Mouse (Mus musculus): ENCODE results near the gene Ddx58. TPM values are rescaled to one million over a fixed set of nuclear protein-coding genes. Genes with fewer than 3 reads are reported as not detected.

Gene Ddx58
- total RNA-seq, 4 experiments from 2014 or later, result 3.7 to 8.2 (median 6.8) TPM

- DNase-seq (ENCODE audit: low spot score in 2 of 2), result peak; percentile 29 to 68
Measured at GRCm38 (mm10) chr4:40182651-40183320, 56.8 kb downstream of the Ddx58 start.

DNA sequence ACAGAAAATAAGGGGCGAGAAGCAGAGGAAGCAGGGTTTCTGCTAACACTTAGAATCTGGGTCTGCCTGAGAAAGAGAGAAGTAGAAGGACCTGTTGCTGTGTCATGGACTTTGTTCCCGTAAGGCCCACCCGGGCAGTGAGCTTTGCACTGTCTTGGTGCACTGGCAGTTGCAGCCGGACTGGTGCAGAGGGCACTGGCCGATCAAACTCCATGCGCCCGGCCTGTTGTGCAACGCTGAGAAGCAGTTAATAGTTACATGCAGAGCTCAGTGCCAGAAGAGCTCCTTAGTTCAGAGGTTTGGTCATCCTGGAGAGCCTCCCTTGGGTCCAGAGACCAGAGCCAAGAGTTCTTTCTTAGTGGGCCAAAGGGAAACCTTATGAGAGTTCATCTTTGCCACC lies 57.9 kb downstream of the Ddx58 start:
- DNase-seq (ENCODE audit: low spot score in 2 of 2), result no peak

DNA sequence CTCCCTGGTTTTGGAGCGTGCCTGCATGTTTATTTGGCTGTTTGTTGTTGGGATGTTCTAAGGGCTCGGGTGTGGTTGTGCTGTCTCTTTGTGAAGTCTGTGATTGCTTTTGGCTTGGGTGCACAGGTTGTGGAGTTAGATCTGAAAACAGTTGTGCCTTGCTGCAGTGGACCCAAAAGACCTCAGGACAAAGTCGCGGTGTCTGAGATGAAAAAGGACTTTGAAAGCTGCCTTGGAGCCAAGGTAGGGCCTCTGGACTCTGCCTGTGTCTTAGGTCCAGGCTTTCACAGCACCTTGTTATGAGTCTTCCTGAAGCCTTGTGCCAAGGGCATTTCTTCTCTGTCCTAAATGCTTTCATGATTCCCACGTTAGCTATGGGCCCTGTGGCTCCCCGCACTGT lies 59.6 kb downstream of the Ddx58 start:
- DNase-seq (ENCODE audit: low spot score in 2 of 2), result no peak

GRCm38 (mm10) chr4:40178584-40178983 lies 61.0 kb downstream of the Ddx58 start:
- DNase-seq (ENCODE audit: low spot score in 2 of 2), result no peak

DNA sequence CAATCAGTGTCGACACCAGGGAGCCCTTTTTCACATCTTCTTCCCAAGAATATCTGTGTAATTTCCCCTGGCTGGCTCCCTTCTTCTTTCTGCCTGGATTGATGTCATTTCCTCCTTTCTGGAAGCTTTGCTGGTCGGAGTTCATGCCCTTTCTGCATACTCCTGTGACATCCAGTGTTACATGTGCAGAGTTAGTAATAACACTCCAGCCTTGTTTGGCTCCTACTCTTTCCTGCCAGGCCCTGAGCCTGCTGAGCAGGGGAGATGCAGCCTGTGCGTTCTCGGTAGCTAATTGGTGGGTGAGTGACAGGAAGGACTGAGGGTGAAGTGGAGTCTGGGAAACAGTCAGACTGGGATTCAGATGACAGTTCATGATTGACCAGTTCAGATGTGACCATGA lies 65.3 kb downstream of the Ddx58 start:
- DNase-seq (ENCODE audit: low spot score in 2 of 2), result no peak

- no peak for DNase-seq (ENCODE audit: low spot score in 2 of 2)
Measured at GRCm38 (mm10) chr4:40172336-40172735, 67.3 kb downstream of the Ddx58 start.

DNA sequence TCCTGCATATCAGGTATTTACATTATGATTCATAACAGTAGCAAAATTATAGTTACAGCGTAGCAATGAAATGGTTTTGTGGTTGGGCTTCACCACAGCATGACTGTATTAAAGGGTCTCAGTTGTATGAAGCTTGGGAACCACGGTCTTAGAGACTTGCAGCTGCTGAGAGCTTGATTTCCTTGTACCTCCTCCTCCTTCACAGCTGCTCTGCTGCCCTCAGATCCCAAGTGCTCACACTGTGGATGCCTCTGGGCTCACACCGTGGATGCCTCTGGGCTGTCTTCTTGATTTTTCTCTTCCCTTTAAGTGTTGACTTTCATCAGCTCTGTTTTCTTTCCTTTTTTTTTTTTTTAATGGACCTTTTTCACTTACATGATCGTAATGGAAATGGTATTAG lies 68.2 kb downstream of the Ddx58 start:
- no peak for DNase-seq (ENCODE audit: low spot score in 2 of 2)

GRCm38 (mm10) chr4:40163646-40164045 lies 76.0 kb downstream of the Ddx58 start:
- no peak for DNase-seq (ENCODE audit: low spot score in 2 of 2)

DNA sequence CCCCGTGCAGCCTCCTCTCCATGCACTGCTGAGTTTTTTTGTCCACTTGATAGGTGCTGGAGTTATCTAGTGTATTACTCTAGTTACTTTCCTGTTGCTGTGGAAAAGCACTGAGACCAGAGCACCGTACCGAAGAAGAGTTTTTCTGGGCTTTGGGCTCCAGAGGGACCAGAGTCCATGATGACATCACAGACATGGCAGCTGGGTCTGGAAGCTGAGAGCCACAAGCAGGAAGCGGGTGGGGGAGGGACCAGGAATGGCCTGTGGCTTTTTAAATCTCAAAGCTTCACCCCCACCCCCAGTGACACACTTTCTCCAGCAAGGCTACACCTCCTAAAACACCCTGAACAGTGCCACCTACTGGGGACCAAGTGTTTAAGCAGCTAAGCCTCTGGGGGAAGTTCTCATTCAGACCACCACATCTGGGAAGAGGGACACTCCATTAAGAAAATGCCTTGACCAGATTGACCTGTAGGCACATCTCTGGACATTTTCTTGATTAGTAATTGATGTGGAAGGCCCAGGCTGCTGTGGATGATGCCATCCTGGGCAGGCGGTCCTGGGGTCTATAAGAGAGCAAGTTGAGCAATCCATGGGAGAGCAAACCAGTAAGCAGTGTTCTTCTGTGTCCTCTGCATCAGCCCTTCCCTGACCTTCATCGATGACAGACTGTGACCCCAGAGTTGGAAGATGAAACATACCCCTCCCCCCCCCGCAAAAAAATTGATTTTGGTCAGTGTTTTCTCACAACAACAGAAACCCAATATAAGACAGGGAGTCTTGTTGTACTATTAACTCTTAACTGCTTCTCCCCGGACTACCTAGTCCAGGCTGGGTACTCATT lies 78.8 kb downstream of the Ddx58 start:
- DNase-seq (ENCODE audit: low spot score in 2 of 2), result no peak

GRCm38 (mm10) chr4:40158224-40158540 lies 81.4 kb downstream of the Ddx58 start:
- DNase-seq (ENCODE audit: low spot score in 2 of 2), result no peak

DNA sequence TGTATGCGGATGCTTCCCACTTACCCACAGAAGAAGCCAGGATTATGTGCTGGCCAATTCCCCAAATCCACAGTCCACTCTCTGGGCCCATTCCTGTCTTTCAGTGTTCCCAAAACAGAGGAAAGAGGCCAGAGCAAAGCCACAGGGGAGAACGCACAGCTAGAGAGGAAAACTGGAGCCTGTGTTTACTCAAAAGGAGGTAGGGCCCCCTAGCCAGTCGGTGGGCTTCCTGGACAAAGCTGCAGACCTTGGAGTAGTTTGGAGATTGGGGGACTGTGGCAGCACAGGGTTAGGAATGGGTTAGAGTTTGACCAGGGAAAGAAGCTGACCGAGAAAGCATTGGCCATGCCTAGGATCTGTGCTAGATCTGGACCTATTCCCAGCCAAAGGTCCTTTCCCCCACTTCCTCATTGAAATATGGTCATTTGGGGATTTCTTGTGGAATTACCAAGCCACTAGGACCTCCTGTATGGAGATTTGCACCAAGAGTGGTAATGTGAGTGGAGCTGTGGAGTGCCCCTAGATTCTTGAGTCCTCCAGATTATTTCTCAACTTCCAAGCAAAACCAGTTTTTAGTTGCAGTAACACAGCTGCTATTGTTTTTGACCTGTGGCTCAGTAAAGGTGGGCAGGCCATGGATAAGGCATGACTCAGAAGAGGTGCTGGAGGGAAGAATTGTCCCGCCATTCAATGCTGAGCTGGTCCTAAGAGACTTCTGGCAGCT lies 82.0 kb downstream of the Ddx58 start:
- no peak for DNase-seq (ENCODE audit: low spot score in 2 of 2)

DNA sequence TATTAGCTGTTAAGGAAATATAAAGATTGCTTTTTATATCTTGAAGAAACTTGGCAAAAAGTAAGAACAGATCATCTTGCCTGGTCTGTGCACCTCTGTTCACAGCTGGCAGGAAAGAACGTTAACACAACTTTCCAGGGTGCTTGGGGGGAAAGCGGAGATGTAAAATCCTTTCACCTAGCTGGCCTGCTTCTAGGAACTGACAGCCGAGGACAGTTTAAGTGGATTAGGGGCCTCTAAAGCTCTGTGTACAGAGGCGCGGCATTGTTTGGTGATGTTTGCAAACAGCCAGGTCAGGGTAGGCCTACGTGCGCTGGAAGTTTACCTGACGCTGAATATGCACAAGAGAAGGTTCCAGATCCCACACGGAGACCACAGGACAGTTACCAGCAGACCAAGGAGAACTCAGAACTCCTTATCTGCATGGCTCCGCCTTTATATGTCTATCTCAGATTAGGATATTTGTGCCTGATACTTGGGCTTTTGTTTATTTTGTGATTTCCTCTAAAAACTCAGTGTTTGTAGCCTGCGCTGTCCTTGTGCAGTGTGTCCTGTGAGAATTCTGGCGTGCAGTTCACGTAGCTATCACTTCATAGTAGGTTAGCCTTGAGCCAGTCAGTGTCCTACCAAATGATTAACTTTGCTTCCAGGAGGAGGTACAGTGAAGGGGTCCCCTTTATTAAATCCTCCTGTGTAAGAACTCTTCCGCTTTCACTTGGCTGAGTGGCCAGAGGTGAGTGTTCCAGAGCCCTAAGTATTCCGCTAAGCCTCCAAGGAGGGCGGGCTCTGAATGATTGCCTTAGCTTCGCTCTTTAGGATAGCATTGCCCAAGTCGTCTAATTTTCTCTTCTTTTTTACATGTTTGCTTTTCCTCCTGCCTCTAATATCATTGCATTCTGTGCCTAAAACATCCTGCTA lies 82.8 kb downstream of the Ddx58 start:
- no peak for DNase-seq (ENCODE audit: low spot score in 2 of 2)

DNA sequence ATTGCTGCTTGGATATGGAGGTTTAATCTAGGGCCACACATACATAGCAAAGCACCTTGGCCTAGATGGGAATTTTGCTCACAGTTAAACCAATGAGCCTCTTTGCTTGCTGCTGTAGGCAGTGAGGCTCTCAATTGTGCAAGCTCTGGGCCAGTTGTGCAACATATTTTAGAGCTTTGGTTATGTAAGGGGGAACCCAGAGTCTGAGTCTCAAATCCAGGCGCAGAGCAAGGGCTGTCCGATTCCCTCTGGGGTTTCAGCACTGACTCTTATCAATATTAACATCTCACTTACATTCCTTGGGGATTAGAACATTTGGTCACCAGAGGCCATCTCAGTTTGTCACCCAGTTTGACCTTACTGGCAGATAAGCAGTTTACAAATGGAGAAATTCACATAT lies 83.5 kb downstream of the Ddx58 start:
- DNase-seq (ENCODE audit: low spot score in 2 of 2), result no peak

- DNase-seq (ENCODE audit: low spot score in 2 of 2), result no peak
Measured at GRCm38 (mm10) chr4:40155467-40155999, 84.1 kb downstream of the Ddx58 start.

GRCm38 (mm10) chr4:40154751-40155150 lies 84.9 kb downstream of the Ddx58 start:
- no peak for DNase-seq (ENCODE audit: low spot score in 2 of 2)

Other genes with a start within 250 kb of the Ddx58 start
- 10 to 100 TPM; 26.7 to 29.9 (median 28.5) TPM for gene Aco1, start 96.7 kb downstream of the Ddx58 start, total RNA-seq (2022)
- 10 to 100 TPM; 11.1 to 27.8 (median 17.2) TPM for gene Smim27, start 29.8 kb upstream of the Ddx58 start, total RNA-seq (2022)
- gene Topors, start 30.0 kb upstream of the Ddx58 start, total RNA-seq (2022), result 10 to 100 TPM; 19.1 to 21.3 (median 21.0) TPM
- 100 to 1,000 TPM; 158 to 176 (median 167) TPM for gene Ndufb6, start 39.6 kb upstream of the Ddx58 start, total RNA-seq (2022)
- gene Tmem215, start 232.4 kb upstream of the Ddx58 start, total RNA-seq (2022), result 1 to 10 TPM; 7.0 to 8.3 (median 7.3) TPM